Mouse (Mus musculus): ENCODE measurements at regions not wholly inside any gene's neighbourhood (a gene's known extent, or its start where the extent isn't known, plus 50 kb on each side); places are given as distances from the start of the nearest gene placed in this dataset.
A peak's percentile ranks its signal among the peaks of the same experiment; 100 is the strongest.

- DNase-seq (ENCODE audit: low spot score in 2 of 2): no peak
These were observed 250.1 kb upstream of the Mki67 start for GRCm38 (mm10) chr7:135966231-135966630.

GRCm38 (mm10) chr7:135968638-135969037 lies 252.5 kb upstream of the Mki67 start:
- no peak for DNase-seq (ENCODE audit: low spot score in 2 of 2)

GRCm38 (mm10) chr7:135986021-135986420 lies 269.9 kb upstream of the Mki67 start:
- DNase-seq (ENCODE audit: low spot score in 2 of 2): no peak

- DNase-seq (ENCODE audit: low spot score in 2 of 2): peak in 1 of 2 experiments; percentile 57
These were observed 274.2 kb upstream of the Mki67 start for GRCm38 (mm10) chr7:135990321-135990720.

DNA sequence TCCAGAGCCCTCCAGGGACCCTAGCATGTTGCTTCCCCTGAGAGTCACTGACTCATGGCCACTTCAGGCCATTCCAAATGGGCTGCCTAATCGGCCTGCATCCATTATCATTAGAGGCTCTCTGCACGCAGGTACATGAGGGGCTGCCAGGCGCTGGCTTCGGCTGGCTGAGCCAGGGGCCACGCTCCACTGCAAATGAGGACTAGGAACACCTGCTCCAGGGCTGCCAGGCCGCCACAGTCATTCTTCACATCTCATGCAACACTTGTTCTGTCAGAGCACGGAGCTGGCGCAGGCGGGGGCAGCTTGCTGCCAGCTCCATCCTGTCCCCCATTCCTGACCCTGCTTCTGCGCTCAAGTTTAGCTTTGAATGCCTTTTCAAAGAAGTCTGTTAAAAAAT lies 280.7 kb upstream of the Mki67 start:
- DNase-seq (ENCODE audit: low spot score in 2 of 2): no peak

DNA sequence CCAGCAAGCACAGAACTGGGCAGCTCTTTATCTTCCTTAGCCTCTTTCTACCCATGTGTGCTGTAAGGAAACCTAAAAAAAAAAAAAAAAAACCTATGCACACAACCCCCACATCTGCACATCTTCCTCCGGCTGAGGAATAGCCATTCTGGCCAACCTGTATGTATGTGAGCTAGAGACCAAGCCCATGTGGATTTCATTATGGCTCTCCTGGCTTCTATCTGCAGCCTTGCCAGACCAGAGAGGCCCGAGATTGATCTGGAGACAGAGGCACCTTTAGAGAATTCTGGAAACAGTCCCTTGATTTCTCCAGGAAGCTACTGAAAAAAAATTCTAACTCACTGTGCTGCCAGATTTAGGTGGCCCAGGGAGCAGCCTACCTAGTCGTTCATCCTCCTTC lies 281.5 kb upstream of the Mki67 start:
- no peak for DNase-seq (ENCODE audit: low spot score in 2 of 2)

GRCm38 (mm10) chr7:136002382-136002781 lies 286.2 kb upstream of the Mki67 start:
- DNase-seq (ENCODE audit: low spot score in 2 of 2): peak in 1 of 2 experiments; percentile 42

GRCm38 (mm10) chr7:136003291-136003690 lies 287.1 kb upstream of the Mki67 start:
- DNase-seq (ENCODE audit: low spot score in 2 of 2): peak; percentile 26 to 55

DNA sequence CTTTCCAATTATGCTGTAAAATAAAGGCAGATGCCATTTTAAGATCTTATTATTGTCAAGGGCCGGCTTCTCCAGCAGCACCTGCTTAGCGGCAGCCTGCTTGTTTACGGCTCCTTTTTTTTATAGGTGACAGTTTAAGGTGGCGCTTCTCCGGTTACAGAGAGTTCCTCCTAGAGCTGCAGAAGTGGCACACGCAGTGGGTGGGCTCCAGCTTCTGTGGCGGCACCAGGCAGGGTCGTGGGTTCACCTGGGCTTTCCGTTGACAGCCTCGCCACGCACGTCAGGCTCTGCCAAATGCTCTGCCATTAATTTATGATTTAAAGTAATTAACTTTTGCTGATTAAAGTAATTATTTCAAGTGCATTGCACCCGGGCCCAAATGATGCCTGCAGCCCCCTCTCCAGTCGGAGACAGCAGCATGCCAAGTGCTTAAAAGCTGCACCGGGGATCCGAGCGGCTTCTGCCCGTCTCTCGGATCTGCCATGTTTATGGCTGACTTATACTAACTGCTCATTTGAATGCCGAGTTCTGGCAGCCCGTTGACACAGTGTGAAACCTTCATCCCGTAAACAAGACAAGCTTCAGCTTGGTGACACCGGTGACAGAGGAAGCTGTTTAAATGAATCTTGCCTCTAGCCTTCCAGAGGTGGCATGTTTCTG lies 291.8 kb upstream of the Mki67 start:
- DNase-seq (ENCODE audit: low spot score in 2 of 2): no peak

DNA sequence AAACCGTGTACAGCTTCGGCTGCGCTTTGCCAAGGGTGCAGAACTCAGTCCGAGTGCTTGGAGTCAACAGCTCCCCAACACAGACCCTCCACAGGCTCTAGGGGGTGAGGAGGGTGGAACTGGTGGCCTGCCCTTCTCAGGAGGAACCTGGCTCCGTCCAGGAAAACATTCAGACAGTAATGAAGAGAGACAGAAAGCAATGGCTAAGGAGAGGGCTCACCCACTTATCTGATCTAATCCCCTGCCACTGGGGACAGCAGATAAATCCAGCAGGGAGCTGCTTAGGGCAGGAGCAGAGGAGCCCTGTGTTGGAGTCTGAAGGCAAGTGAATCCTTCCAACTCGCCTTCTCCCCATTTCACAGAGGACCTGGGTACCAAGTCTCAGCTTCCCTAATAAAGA lies 292.3 kb upstream of the Mki67 start:
- DNase-seq (ENCODE audit: low spot score in 2 of 2): no peak

DNA sequence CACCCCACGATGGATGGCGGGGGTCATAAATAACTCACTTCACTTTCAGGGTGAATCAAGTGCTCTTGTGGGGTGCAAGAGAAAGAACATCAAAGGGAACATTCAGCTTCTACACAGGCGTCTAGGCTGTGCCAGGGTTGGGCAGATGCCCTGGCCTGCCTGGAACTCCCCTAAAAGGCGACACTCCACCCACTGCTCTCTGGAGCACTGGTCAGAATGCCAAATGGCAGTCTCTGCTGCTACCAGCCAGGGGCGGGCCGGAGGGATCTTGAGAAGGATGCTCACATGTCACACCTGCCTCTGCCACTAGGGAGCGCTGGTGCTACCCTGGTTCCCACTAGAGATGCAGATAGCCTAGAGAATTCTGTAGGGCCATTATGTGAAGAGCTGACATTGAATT lies 293.9 kb upstream of the Mki67 start:
- DNase-seq (ENCODE audit: low spot score in 2 of 2): peak; percentile 54 to 89

DNA sequence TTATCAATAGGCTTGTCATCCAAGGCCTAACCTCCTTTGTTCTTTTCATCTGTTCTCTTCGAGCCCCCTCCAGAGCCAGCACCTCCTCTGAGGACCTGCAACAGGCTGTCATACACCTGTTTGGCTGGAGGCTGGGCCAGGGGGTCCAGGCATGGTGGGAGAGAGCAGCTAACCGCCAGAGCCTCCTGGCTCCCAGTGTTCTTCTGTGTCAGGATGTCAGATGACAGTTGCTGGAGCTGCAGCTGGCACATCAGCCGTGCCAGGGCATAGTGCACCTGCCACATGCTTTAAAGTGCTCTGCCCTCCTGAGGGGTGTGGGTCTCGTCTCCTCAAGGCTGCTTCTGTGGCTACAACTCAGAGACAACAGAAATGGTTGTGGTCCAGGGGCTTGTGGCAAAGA lies 298.5 kb upstream of the Mki67 start:
- no peak for DNase-seq (ENCODE audit: low spot score in 2 of 2)

DNA sequence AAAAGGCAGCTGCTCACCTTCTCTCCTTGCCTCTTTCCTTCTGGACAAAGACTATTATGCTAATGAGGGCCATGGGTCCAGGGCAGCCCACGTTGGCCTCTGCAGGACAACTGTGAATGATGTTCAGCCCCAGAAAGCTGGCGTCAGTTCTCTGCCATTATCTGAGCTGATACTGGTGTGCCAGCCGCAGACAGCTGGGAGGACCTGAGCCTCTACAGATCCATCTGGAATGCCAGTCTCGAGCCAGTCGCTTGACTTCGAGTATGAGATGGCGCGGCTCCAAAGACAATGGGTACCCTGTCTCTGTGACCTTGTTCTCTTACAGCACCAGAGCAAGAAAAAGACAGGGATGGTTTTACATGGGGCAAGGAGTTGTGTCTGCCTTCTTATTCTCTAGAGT lies 300.8 kb upstream of the Mki67 start:
- no peak for DNase-seq (ENCODE audit: low spot score in 2 of 2)

DNA sequence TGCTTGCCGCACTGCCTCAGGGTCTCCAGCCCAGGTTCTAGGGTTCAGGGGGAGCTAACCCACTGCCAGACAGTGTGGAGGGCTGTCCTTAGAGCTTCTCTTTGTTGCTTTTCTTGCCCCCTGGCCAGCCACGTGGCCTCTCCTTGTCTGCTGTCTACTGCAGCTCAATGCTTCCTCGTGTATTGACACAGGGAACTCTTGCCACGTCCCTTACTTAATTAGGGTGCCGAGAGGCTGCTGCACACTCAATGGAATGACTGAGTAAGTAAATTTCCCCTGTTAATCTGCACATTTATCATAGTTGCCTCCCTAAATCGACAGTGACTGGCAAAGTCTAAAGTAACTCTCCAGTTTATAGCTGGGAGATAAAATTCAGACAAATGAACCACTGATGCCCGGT lies 304.4 kb upstream of the Mki67 start:
- no peak for DNase-seq (ENCODE audit: low spot score in 2 of 2)

DNA sequence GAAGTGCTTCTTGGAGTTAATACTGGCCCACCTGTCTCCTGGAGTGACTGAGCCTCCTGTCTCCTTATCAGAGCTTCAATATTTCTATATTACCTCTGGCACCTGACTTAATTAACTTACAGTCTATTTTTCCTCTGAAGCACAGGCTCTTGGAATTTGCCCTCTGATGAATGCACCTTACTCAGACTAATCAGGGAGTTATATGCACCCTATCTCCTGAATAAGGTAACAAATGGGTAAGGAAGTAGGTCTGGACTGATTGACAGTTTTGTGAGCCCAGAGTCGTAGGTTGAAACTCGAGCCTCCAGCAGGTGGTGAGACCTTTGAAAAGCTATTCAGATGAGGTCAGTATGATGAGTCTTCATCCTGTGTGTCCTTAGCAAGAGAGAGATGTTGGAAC lies 304.9 kb upstream of the Mki67 start:
- DNase-seq (ENCODE audit: low spot score in 2 of 2): no peak

DNA sequence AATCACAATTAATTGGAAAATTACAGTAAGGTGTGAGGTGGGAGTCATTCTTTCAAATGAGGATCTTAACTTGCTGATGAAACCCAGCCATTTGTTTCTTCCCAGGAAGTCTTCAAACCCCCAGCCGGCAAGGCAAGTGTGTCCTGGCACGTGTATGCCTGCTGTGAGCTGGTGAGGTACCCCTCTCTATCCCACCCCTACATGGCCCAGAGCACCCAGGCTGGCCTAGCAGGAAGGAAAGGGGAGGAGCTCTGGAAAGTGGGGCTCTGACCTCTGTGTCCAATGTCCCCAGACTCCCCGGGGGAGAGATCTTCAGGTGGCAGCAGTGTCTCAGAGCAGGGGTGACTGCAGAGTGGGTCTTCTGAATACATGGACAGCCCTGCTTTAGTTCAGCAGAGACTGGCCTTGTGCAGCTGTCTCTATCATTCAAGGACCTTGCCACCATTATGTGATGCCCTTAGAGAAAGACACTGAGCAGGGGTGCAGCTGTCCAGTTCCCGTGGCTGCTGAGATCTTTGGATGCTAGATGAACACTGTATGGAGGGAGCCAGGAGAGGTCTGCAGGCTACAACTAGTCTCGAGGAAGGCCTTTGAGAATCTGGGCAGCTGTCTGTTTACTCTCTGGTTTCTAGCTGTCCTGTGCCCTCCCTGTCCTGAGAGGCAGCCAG lies 306.8 kb upstream of the Mki67 start:
- no peak for DNase-seq (ENCODE audit: low spot score in 2 of 2)

DNA sequence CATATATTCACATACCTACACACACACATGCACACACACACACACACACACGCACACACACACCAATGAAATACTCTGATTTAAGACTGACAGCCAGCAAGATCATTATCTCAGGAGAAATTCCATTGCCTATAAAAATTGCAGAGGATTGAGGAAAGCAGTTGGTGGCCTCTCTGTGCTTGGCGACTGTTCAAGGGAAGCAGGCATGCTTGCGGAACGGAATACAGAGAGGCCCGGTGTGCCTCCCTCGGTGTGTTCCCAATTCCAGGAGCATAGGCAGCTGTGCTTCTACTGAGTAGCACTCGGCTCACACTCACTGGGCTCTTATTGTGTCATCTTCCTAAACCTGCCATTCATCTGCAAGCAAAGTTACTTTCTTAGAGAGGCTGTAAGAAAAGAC lies 310.3 kb upstream of the Mki67 start:
- DNase-seq (ENCODE audit: low spot score in 2 of 2): peak; percentile 44 to 59

- no peak for DNase-seq (ENCODE audit: low spot score in 2 of 2)
These were observed 315.9 kb upstream of the Mki67 start for GRCm38 (mm10) chr7:136032026-136032425.

DNA sequence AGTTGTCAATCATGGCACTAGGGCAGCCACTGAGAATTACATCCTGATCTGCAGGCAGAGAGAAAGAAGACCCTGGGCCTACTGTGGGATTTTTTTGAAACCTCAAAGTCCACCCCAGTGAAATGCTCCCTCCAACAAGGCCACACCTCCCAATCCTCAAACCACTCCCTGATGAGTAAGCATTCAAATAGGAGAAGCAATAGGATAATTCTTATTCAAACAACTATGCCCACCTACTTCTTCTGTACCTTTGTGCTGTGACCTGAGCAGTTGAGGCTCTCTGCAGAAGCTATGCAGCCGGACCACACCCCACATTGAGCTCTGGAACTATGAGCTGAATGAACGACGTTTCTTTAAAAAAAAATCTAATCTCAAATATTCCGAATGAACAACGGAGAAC lies 317.4 kb upstream of the Mki67 start:
- DNase-seq (ENCODE audit: low spot score in 2 of 2): no peak

GRCm38 (mm10) chr7:136035735-136036134 lies 319.6 kb upstream of the Mki67 start:
- DNase-seq (ENCODE audit: low spot score in 2 of 2): no peak

GRCm38 (mm10) chr7:136038072-136038471 lies 321.9 kb upstream of the Mki67 start:
- peak; percentile 79 to 92 for DNase-seq (ENCODE audit: low spot score in 2 of 2)

- DNase-seq (ENCODE audit: low spot score in 2 of 2): no peak
These were observed 322.7 kb upstream of the Mki67 start for GRCm38 (mm10) chr7:136038906-136039305.

- DNase-seq (ENCODE audit: low spot score in 2 of 2): no peak
These were observed 325.8 kb upstream of the Mki67 start for GRCm38 (mm10) chr7:136041921-136042320.

All from layer of hippocampus, adult 18-20 months (tissue).